Mouse (Mus musculus) MEL-GATA-1-ER (cell line): ENCODE data around the gene Olfr1357.
"Not testable (repeated sequence)": the region's sequence is repeated elsewhere in the genome, so short reads cannot be mapped to it uniquely, and the experiment has no call there.

ENCODE experiments used
- DNase-seq: peaks from one replicate; pipeline ENCODE4 v3.0.0-alpha.2; 2012; ENCODE audit warnings: low read depth; ENCODE audit errors: extremely low read depth

The Olfr1357 gene

DNA sequence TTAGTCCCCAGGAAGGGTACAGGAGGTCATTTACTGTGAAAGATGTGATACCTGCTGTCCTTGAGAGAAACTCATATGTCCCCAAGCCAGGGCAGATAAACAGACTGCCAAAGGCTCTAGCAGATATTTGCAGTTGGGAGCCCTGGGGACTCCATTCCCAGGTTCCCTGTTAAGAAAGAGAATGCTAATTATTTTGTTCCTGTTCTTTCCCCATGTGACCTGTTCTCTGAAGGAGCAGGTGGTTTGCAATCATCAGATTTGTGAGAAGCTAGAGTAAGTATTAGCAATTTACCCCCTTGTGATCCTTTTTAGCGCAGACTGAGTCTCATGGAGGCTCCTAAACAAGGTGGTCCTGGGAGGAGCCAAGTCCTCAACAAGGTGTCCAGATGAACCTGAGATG lies at the start of gene Olfr1357:
Olfr1357 (minus strand) TSS at position 101 of the 400 bp plus-strand sequence.
- DNase-seq = no peak

- not testable (repeated sequence) for DNase-seq
Measured at GRCm38 (mm10) chr10:78666696-78667095, 48.8 kb upstream of the Olfr1357 start.

- no peak for DNase-seq
Measured at GRCm38 (mm10) chr10:78664546-78664945, 46.7 kb upstream of the Olfr1357 start.

GRCm38 (mm10) chr10:78661198-78661597 lies 43.3 kb upstream of the Olfr1357 start:
- no peak for DNase-seq

GRCm38 (mm10) chr10:78632311-78632710 lies 14.4 kb upstream of the Olfr1357 start:
- DNase-seq = no peak

- no peak for DNase-seq
Measured at GRCm38 (mm10) chr10:78630194-78630593, 12.3 kb upstream of the Olfr1357 start.

DNA sequence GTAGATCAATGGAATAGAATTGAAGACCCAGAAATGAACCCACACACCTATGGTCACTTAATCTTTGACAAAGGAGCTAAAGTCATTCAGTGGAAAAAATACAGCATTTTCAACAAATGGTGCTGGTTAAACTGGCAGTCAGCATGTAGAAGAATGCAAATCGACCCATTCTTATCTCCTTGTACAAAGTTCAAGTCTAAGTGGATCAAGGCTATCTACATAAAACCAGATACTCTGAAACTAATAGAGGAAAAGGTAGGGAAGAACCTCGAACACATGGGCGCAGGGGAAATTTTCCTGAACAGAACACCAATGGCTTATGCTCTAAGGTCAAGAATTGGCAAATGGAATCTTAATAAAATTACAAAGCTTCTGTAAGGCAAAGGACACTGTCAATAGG lies 5.3 kb upstream of the Olfr1357 start:
- not testable (repeated sequence) for DNase-seq

GRCm38 (mm10) chr10:78607602-78608001 lies 10.3 kb downstream of the Olfr1357 start:
- no peak for DNase-seq

GRCm38 (mm10) chr10:78605080-78605479 lies 12.8 kb downstream of the Olfr1357 start:
- no peak for DNase-seq

DNA sequence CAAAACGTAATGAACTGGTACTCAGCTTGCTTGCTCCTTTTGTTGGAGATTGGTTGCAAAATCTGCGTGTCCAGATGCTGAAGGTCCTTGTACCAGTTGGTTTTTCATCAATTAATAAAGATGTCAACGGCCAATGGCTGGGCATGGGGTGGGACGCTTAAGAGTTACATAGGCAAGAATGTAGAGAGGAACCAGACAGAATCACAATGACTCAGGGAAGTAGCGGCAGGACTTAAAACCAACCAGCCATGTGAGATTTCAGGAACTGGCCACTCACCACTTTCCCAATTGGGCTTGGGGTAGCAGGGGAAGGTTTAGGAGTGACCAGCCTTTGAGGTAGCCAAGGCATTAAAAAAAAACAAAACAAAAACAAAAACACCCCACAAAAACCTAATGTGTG lies 18.0 kb downstream of the Olfr1357 start:
- DNase-seq = no peak

- no peak for DNase-seq
Measured at GRCm38 (mm10) chr10:78594566-78594965, 23.3 kb downstream of the Olfr1357 start.

GRCm38 (mm10) chr10:78594157-78594556 lies 23.7 kb downstream of the Olfr1357 start:
- no peak for DNase-seq

GRCm38 (mm10) chr10:78593736-78594135 lies 24.1 kb downstream of the Olfr1357 start:
- DNase-seq = no peak

DNA sequence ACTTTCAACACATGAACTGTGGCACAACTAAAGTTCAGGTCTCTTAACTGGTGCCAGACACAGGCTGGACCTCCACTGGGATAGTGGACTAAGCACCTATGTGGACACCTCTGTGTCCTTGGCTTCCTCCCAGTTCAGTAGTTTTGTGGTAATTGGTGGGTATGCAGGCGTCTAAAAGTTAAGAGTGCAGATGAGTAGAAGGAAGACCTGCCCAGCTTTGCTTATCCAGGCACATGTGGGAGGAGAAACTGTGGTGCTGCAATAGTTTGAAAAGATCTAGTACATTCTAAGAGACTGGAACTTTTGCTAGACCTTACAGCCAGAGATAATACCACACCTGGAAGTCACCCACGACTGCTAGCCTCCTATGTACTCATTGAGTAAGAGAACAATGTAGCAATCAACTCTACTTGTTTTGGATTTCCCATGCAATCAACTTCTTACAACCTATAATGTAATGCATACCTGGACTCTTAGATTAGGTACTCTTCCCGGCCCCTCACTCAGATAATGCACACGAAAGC lies 25.0 kb downstream of the Olfr1357 start:
- no peak for DNase-seq

GRCm38 (mm10) chr10:78591406-78592328 lies 26.2 kb downstream of the Olfr1357 start, which contains the start of gene Syde1:
TSS of gene Syde1 (minus strand) at chr10:78591964.
- DNase-seq = no peak

- DNase-seq = no peak
Measured at GRCm38 (mm10) chr10:78590744-78591143, 27.1 kb downstream of the Olfr1357 start.

- DNase-seq = no peak
Measured at GRCm38 (mm10) chr10:78589901-78590300, 28.0 kb downstream of the Olfr1357 start.

DNA sequence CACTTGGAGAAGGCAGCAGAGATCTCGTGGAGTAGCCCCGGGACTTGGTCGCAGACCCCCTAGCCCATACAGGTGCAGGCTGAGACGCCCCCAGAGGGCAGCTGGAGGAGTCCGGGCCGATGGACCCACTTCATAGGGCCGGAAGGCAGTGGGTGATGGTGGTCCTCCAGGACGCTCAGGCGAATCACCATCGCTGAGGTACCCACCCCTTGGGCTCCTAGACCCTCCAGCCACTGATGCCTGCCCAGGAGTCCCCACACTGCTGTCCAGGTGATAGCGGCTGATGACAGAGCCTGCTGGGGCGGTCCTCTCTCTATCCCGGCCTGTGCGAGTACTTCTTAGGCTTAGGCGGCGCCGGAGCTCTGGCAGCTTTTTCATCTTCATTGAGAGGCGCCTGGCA lies 28.6 kb downstream of the Olfr1357 start:
- no peak for DNase-seq

DNA sequence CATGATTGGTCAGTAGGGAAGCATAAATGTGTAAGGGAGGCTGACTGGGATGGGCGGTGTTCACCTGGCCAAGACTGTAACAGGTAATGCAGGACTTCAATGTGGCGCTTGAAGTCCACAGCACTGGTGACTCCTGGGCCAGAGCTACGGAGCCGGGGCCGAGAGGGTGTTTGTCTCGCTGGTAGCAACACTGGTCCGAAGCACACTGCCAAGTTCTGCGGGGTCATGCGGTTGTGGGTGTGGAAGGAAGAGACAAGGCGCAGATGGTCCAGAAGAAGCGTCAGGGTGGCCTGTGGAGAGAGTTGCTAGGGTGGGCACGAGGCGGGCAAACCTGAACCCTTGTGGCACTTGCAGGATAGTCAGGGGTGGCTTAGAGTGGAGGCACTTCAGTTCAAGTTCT lies 31.8 kb downstream of the Olfr1357 start:
- DNase-seq = no peak

DNA sequence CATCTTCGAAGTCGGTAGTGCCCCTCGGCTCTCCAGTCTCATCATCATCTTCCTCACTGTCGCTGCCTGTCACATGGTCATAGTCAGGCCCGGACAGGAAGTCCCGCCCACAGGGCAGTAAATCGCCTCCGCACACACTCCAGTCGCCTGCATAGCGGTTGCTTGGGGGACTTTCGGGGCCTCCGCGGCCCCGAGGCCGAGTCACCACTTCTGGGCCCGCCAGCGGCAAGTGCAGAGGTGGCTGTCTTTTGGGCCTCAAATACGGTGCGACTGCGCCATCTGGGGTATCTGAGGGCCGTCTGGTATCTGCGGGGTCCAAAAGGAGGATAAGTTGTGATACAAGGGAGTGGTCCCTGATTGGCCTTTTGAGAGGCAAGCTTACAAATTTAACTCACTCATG lies 32.3 kb downstream of the Olfr1357 start:
- no peak for DNase-seq

DNA sequence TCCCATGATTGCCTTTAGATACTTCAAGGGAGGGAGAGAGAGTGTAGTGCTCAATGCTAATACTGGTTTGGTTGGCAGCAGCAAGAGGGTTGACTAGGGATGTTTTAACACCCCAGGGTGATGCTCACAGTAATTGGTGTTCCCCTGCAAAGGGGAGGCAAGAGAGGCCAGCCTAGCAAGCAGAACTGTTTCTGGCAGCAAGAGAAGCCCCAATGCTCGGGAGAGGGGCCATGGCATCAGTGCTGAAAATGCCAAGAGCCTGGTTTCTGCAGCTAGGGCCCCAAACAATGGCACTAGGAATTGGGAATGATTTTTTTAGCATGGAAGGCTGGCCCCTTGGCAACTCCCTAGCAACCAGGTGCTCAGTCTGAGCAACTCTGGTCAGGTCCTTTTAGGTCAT lies 32.9 kb downstream of the Olfr1357 start:
- no peak for DNase-seq

DNA sequence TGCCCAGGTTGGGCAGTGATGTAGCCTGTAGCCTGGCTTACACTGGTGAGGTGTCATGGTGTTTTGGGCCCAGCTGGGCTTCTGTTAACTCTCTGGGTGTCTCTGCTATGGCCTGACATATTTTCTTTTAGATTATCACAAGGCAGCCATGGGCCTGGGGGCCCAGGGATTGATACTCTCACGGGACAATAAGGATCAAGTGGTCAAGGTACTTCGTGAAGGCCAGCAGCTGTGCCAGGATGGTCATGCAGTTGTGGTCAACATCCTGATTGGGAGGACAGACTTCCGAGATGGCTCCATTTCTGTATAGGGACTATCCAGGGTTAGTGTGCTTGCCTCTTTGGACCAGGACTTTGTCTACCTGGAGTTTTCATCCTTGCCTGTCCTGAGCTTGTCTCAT lies 33.9 kb downstream of the Olfr1357 start:
- no peak for DNase-seq

GRCm38 (mm10) chr10:78583347-78583746 lies 34.5 kb downstream of the Olfr1357 start:
- DNase-seq = no peak
